Mouse (Mus musculus) hindbrain, embryonic 11.5 days (tissue): Measurements from ENCODE around the gene Rps6ka2. TPM values are rescaled to one million over a fixed set of nuclear protein-coding genes. Genes with fewer than 3 reads are reported as not detected.
A peak's percentile ranks its signal among the peaks of the same experiment; 100 is the strongest.

Experiments
- ATAC-seq: fragments of 200-750 bp; cut with Nextera tagmentation; 2 replicates; pipeline ENCODE4 v1.8.0; 2017; ENCODE audit warnings: mild to moderate bottlenecking, moderate TSS enrichment, moderate library complexity; ENCODE audit not compliant: low FRiP score
- DNase-seq: peaks from one replicate; pipeline ENCODE4 v3.0.0-alpha.2; 2015; ENCODE audit warnings: low spot score
- H3K27ac ChIP-seq: fragments of 300-500 bp; sonication (generic); 2 replicates; pipeline ENCODE4 v1.5.1; 2014; ENCODE audit warnings: mild to moderate bottlenecking, low read depth, low read length
- H3K27me3 ChIP-seq: fragments of 300-500 bp; sonication (generic); 2 replicates; pipeline ENCODE4 v1.6.1; 2014; ENCODE audit warnings: mild to moderate bottlenecking, low read length, moderate library complexity, mixed read lengths; ENCODE audit not compliant: control insufficient read depth, insufficient read depth
- H3K36me3 ChIP-seq: fragments of 300-500 bp; sonication (generic); 2 replicates; pipeline ENCODE4 v1.6.1; 2014; ENCODE audit warnings: mild to moderate bottlenecking, low read length, moderate library complexity, mixed read lengths; ENCODE audit not compliant: control insufficient read depth, insufficient read depth
- H3K4me1 ChIP-seq: fragments of 300-500 bp; sonication (generic); replicated peaks from 2 replicates; pipeline ENCODE4 v1.6.1; 2014; ENCODE audit warnings: low read length, mixed read lengths; ENCODE audit not compliant: control insufficient read depth, insufficient read depth
- H3K4me2 ChIP-seq: fragments of 300-500 bp; sonication (generic); replicated peaks from 2 replicates; pipeline ENCODE4 v1.6.1; 2014; ENCODE audit warnings: mild to moderate bottlenecking, low read depth, low read length
- H3K4me3 ChIP-seq: fragments of 300-500 bp; sonication (generic); 2 replicates; pipeline ENCODE4 v1.5.1; 2014; ENCODE audit warnings: low read depth, low read length
- H3K9ac ChIP-seq: fragments of 300-500 bp; sonication (generic); 2 replicates; pipeline ENCODE4 v1.6.1; 2014; ENCODE audit warnings: low read depth, low read length
- H3K9me3 ChIP-seq: fragments of 300-500 bp; sonication (generic); 2 replicates; pipeline ENCODE4 v1.6.1; 2016; ENCODE audit warnings: low read length; ENCODE audit not compliant: control insufficient read depth
- WGBS: fragments of 180-500 bp; shearing (Covaris S2); extraction: QIAGEN DNeasy Blood & Tissue Kit; methylation state at CpG from one replicate; pipeline ENCODE4 v1.1.7; 2014; 5-methylcytosine and 5-hydroxymethylcytosine counted together
- polyA plus RNA-seq: library from polyadenylated mRNA; unstranded; fragments of >200 nt; fragmentation: Nextera tagmentation; extraction: Ambion mirVana; gene quantifications from 2 replicates; pipeline ENCODE4 v1.2.1, GENCODE M21; 2014

The Rps6ka2 gene
- polyA plus RNA-seq, 1 experiment from 2014 or later = 22.5 TPM

GRCm38 (mm10) chr17:7210648-7211047 lies 40.7 kb downstream of the Rps6ka2 start:
- no peaks in the 10 kb centered on the region for H3K27me3 ChIP-seq
- no peaks in the 10 kb centered on the region for H3K36me3 ChIP-seq
- no peak overlapping the region for H3K4me2 ChIP-seq
- H3K9ac ChIP-seq = 0 out of 2 replicates have a peak overlapping the region, but pooled peaks have one; percentile 15
- DNase-seq = peak; percentile 39
- 47% methylated on average over 11 of the region's 11 CpGs for WGBS
- no peaks in the 10 kb centered on the region for H3K9me3 ChIP-seq
- H3K4me3 ChIP-seq = no peak overlapping the region
- no peak overlapping the region for H3K27ac ChIP-seq
- H3K4me1 ChIP-seq = 0 out of 2 replicates have a peak, but pooled peaks cover 2% of the 10 kb centered on the region
- peak; percentile 72 for ATAC-seq

- Histone ChIP-seq H3K27ac (no peak overlapping the region), H3K4me3 (no peak overlapping the region), H3K4me1 (0 out of 2 replicates have a peak, but pooled peaks cover 2% of the 10 kb centered on the region), H3K36me3 (no peaks in the 10 kb centered on the region), H3K27me3 (no peaks in the 10 kb centered on the region), H3K9ac (no peak overlapping the region), H3K4me2 (no peak overlapping the region), H3K9me3 (no peaks in the 10 kb centered on the region)
- WGBS = 79% methylated on average over 4 of the region's 4 CpGs
- DNase-seq = no peak
- ATAC-seq = no peak
These were observed 42.0 kb downstream of the Rps6ka2 start for GRCm38 (mm10) chr17:7211893-7212292.

DNA sequence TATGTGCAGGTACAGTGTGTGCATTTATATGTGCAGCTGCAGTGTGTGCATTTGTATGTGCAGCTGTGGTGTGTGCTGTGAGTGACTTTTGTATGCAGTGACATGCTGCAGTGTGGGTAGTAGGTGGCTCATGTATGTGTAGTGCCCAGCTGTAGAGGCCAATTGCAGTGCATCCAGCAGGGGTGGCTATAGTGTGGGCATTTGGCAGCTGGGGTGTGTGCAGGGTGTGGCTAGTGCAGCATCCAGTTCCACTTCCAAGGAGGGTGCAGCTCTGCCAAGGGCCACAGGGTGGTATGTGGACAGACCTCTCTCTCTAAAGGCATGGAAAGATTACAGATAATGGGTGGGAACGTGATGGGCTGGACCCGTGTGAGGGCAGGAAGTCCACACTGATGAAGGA lies 43.3 kb downstream of the Rps6ka2 start:
- no peaks in the 10 kb centered on the region for H3K27me3 ChIP-seq
- H3K4me2 ChIP-seq = no peak overlapping the region
- H3K9me3 ChIP-seq = no peaks in the 10 kb centered on the region
- H3K9ac ChIP-seq = no peak overlapping the region
- H3K36me3 ChIP-seq = no peaks in the 10 kb centered on the region
- ATAC-seq (no peak), DNase-seq (no peak)
- no peak overlapping the region for H3K4me3 ChIP-seq
- 89% methylated on average over 2 of the region's 2 CpGs for WGBS
- H3K27ac ChIP-seq = no peak overlapping the region
- H3K4me1 ChIP-seq = 0 out of 2 replicates have a peak, but pooled peaks cover 2% of the 10 kb centered on the region

- Histone ChIP-seq H3K4me2 (no peak overlapping the region), H3K27ac (no peak overlapping the region), H3K4me3 (no peak overlapping the region), H3K27me3 (no peaks in the 10 kb centered on the region), H3K9ac (no peak overlapping the region), H3K4me1 (0 out of 2 replicates have a peak, but pooled peaks cover 2% of the 10 kb centered on the region), H3K9me3 (no peaks in the 10 kb centered on the region), H3K36me3 (no peaks in the 10 kb centered on the region)
- 86% methylated on average over 3 of the region's 3 CpGs for WGBS
- no peak for DNase-seq
- no peak for ATAC-seq
These were observed 44.1 kb downstream of the Rps6ka2 start for GRCm38 (mm10) chr17:7214061-7214460.

- H3K4me1 ChIP-seq = no peaks in the 10 kb centered on the region
- 80% methylated on average over 11 of the region's 11 CpGs for WGBS
- H3K9me3 ChIP-seq = no peaks in the 10 kb centered on the region
- ATAC-seq = no peak
- H3K4me2 ChIP-seq = no peak overlapping the region
- no peak overlapping the region for H3K27ac ChIP-seq
- H3K27me3 ChIP-seq = no peaks in the 10 kb centered on the region
- H3K9ac ChIP-seq = no peak overlapping the region
- H3K36me3 ChIP-seq = no peaks in the 10 kb centered on the region
- no peak for DNase-seq
- no peak overlapping the region for H3K4me3 ChIP-seq
These were observed 47.9 kb downstream of the Rps6ka2 start for GRCm38 (mm10) chr17:7217791-7218329.

DNA sequence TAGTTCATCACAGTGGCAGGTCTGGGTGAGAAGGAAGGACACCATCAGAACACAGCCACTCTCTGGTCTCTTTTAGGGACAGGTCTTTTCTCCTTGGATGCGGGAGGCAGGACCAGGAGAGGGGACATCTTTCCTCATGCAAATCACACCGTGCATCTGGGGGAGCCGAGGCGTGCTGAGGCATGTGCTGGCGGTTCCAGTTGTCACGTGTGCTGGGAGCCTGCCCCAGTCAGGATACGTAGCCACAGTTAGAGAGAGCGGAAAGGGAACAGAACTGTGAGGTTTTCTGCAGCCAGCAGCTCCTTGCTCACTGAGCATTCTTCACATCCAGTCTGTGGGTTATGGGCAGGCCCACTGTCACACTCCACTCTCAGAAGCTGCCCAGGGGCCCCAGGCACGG lies 48.5 kb downstream of the Rps6ka2 start:
- Histone ChIP-seq H3K4me1 (no peaks in the 10 kb centered on the region), H3K9me3 (no peaks in the 10 kb centered on the region), H3K27me3 (no peaks in the 10 kb centered on the region), H3K27ac (no peak overlapping the region), H3K36me3 (no peaks in the 10 kb centered on the region), H3K4me2 (no peak overlapping the region), H3K4me3 (no peak overlapping the region), H3K9ac (no peak overlapping the region)
- no peak for DNase-seq
- ATAC-seq = no peak
- WGBS = 83% methylated on average over 9 of the region's 9 CpGs

GRCm38 (mm10) chr17:7219044-7219718 lies 49.3 kb downstream of the Rps6ka2 start:
- no peak overlapping the region for H3K27ac ChIP-seq
- no peak overlapping the region for H3K4me2 ChIP-seq
- no peaks in the 10 kb centered on the region for H3K27me3 ChIP-seq
- H3K36me3 ChIP-seq = no peaks in the 10 kb centered on the region
- H3K9ac ChIP-seq = no peak overlapping the region
- no peak overlapping the region for H3K4me3 ChIP-seq
- 88% methylated on average over 11 of the region's 11 CpGs for WGBS
- H3K9me3 ChIP-seq = no peaks in the 10 kb centered on the region
- no peak for DNase-seq
- H3K4me1 ChIP-seq = no peaks in the 10 kb centered on the region
- ATAC-seq = no peak

GRCm38 (mm10) chr17:7221310-7221709 lies 51.4 kb downstream of the Rps6ka2 start:
- no peak overlapping the region for H3K4me2 ChIP-seq
- H3K27ac ChIP-seq = no peak overlapping the region
- H3K4me1 ChIP-seq = no peaks in the 10 kb centered on the region
- H3K27me3 ChIP-seq = no peaks in the 10 kb centered on the region
- DNase-seq (no peak), ATAC-seq (no peak)
- H3K9me3 ChIP-seq = no peaks in the 10 kb centered on the region
- no peak overlapping the region for H3K4me3 ChIP-seq
- WGBS = 94% methylated on average over 4 of the region's 4 CpGs
- H3K36me3 ChIP-seq = no peaks in the 10 kb centered on the region
- no peak overlapping the region for H3K9ac ChIP-seq

- WGBS = 94% methylated on average over 3 of the region's 3 CpGs
These were observed 52.3 kb downstream of the Rps6ka2 start for GRCm38 (mm10) chr17:7222198-7222597.

More at GRCm38 (mm10) chr17:7222198-7222597, 52.3 kb downstream of the Rps6ka2 start:
- no peaks in the 10 kb centered on the region for H3K9me3 ChIP-seq
- no peak overlapping the region for H3K27ac ChIP-seq
- ATAC-seq = no peak
- H3K36me3 ChIP-seq = no peaks in the 10 kb centered on the region
- no peak overlapping the region for H3K4me3 ChIP-seq
- H3K9ac ChIP-seq = no peak overlapping the region
- no peaks in the 10 kb centered on the region for H3K4me1 ChIP-seq
- H3K27me3 ChIP-seq = no peaks in the 10 kb centered on the region
- no peak for DNase-seq
- H3K4me2 ChIP-seq = no peak overlapping the region
